Mouse (Mus musculus): Measurements from ENCODE around the gene Cxcl9.
A peak's percentile ranks its signal among the peaks of the same experiment; 100 is the strongest.

The Cxcl9 gene

DNA sequence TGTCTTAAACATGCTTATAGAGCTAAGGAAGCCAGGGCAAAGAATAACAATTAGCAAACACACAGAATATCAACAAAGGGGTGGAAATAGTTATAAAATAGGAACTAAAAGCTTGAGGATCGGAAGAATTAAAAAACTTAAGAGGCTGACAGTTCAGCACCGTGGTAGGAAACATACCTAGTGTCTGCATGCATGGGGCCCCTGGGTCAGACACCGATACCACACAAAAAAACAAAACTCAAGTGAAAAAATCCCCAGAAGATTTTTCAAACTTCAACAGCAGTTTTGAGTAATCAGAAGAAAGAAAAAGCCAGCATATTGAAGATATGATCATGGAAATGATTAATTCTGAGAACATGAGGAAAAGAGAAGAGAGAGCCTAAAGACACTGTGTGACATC lies 8.9 kb upstream of the Cxcl9 start:
- DNase-seq (ENCODE audit: low read depth, low spot score), result no peak

- no peak for DNase-seq (ENCODE audit: low read depth, low spot score)
These were observed 4.5 kb upstream of the Cxcl9 start for GRCm38 (mm10) chr5:92332359-92332840.

DNA sequence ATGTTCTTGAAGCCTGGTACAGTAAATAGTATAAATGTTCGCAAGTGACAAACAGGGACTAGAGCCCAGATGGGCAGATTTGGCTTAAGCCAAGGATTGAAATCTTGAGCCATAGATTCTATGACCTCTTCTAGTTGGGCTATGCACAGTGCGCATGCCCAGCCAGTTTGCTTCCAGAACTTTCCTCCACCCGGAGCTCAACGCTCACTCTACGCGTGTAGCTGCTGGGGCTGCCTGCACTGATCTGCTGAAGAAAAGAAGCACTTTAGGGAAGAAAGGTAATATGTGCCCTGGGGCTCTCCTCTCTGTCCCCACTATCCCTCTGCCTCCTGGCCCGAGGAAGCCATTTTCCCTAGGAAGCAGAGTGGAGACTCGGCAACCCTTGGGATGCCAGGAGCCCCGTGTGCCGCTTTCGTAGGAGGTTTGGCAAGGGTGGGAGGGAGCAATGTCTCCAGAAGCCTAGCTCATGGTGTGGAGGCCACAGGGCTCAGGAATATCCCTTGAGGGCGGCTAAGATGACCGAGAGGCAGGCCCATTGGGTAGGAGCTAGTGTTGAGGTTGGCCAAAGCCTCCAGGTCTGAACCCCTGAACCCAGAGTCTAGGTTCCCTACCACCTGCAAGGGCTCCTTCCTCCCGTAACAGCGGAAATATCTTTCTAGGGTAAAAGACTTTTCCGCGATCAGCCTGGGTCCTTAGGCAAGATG lies 3.9 kb upstream of the Cxcl9 start, which contains the start of gene Art3:
Gene Art3, plus strand, starts transcription at position 193 of the 704 bp plus-strand sequence.
- DNase-seq (ENCODE audit: low read depth, low spot score), result no peak

DNA sequence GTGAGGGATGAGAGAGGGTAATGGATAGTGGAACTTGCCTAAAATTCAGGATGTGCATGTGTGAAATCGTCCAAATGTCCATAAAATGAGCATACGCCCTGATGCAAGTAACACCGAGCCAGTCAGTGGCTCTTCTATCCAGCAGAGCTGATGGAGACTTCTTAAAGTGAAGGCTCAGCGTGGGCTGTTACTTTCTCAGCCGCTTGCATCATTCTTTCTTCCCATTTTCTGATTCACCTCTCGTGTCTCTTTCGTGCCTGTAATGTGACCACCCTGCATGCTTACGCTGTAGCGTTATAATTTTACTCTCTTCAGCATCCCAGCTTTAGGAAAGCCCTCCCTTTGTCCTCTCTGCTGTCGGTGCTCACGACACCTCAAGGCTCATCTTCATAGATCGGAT lies 3.2 kb upstream of the Cxcl9 start:
- no peak for DNase-seq (ENCODE audit: low read depth, low spot score)

DNA sequence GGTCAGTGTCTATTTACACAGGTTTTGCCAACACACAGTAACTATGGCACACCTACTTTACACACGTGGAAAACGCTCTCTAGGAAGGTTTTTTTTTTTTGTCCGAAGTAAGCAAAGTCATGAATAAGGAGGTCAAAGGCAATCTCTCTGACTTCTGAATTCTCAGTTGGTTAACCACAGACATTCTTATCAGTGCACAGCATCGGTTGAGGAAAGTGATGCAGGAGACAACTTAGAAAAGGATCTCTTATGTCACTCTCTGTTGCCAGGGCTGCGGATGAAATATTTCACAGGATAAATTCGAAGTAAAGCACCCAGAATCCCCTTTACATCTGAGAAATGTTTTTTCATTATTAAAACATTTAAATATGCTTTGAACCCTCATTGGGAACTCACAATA lies 512 bp downstream of the Cxcl9 start:
- no peak for DNase-seq (ENCODE audit: low read depth, low spot score)

- no peak for DNase-seq (ENCODE audit: low read depth, low spot score)
These were observed 4.6 kb downstream of the Cxcl9 start for GRCm38 (mm10) chr5:92323264-92323663.

DNA sequence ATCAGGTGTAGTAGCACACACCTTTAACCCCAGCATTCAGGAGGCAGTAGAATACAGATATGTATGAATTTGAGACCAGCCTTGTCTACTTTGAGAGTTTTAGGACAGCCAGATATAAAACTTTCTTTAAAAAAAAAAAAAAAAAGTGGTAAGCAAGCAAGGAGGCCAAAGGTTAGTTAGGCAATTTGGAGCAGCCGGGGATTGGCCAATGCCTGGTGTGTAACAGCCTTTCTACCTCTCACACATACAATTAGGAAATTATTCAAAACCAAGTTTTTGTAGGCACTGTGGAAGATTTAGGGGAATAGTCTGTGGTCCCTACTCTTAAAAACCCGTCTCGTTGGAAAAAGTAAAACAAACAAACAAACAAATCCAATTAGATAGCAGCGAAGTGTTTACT lies 5.3 kb downstream of the Cxcl9 start:
- DNase-seq (ENCODE audit: low read depth, low spot score), result no peak

DNA sequence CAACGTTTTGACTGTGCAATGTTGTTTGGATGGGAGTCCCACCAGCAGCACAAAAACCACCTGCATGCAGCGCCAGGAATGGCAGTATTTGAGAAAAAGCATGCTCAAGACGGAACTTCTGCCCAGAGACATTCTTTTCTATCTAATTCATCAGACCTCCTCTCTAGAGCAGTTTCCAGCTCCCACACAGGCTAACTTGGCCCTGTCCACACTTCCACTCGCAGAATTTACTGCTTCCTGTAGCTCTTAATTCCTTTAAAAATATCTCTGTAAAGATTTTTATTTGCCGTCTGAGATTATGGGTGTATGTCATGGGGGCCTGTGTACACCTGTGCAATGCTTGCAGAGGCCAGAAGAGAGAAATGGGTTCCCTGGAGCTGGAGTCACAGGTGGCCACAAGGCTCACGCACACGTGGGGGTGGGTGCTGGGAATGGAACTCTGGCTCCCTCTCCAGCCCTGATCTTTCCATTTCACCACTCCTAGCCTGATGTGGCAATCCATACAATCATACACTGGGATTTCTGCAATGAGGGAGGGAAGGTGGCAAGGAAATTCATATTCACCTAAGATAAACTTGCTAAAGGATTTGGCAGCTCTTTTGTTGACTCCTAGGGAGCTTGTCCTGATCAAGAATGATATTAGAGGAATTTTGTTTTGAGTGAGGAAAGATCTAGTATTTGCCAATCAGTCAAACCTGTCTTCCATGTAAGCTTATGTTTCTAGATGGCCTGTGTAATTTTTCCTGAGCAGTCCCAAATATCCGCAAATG lies 6.1 kb downstream of the Cxcl9 start:
- DNase-seq (ENCODE audit: low read depth, low spot score), result no peak

- DNase-seq (ENCODE audit: low read depth, low spot score), result no peak
These were observed 9.3 kb downstream of the Cxcl9 start for GRCm38 (mm10) chr5:92318596-92318995.

DNA sequence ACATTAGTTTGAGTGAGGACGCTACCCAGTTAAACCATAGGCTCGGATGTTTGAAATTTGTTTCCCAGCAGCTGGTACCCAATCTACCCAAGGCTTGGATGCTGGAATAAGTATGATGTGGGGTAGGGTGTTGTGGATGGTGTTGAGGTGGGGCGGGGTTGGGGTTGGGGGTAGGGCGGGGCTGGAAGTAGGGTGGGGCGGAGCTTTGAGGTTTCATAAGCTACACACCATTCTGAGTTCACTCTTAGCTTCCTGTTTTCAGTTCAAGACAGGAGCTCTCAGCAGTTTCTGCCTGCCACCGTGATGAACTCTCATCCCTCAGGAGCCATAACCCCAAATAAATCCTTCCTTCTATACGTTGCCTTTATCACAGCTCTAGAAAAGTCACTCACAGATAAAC lies 9.8 kb downstream of the Cxcl9 start:
- DNase-seq (ENCODE audit: low read depth, low spot score), result no peak

GRCm38 (mm10) chr5:92313776-92314175 lies 14.1 kb downstream of the Cxcl9 start:
- no peak for DNase-seq (ENCODE audit: low read depth, low spot score)

GRCm38 (mm10) chr5:92312046-92312715 lies 15.7 kb downstream of the Cxcl9 start:
- DNase-seq (ENCODE audit: low read depth, low spot score), result peak; percentile 86

DNA sequence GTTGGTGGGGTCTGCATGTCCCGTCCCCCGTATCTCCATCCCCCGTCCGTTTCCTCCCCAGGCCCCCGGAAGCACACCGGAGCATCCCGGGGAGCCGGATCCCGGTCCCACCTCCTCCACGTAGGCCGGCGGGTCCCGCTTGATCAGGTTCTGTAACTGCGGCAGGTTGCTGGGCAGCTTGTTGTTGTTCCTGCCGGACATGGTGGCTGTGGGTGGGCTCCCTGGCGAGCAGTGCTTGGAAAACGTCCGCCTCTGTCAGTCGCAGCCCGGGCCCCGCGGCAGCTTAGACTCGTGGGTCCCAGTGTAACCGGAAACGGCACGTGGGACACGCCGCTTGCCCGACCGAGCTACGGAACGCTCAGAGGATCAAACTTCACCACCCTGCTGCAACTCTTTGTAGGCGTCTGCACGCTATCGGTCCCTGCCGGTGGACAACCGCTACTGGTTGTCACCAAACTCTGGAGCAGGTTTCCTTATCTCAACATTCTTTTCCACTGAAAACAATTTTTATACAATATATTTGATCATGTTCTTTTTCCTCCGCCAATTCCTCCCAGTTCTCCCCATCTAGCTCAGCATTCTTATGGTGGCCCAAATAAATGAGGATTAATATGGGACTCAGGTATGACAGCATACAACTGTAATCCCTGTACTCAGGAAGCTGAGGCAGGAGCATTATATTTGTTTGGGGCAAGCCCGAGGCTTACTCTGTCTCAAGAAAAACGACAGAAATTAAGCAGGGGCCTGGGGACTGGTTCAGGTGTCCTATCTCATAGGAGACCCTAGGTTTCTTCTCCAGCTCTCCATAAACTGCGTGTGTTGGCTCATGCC lies 18.0 kb downstream of the Cxcl9 start, which contains the start of gene Sdad1:
Gene Sdad1, minus strand, starts transcription at position 799 of the 831 bp plus-strand sequence.
- DNase-seq (ENCODE audit: low read depth, low spot score), result peak; percentile 96

DNA sequence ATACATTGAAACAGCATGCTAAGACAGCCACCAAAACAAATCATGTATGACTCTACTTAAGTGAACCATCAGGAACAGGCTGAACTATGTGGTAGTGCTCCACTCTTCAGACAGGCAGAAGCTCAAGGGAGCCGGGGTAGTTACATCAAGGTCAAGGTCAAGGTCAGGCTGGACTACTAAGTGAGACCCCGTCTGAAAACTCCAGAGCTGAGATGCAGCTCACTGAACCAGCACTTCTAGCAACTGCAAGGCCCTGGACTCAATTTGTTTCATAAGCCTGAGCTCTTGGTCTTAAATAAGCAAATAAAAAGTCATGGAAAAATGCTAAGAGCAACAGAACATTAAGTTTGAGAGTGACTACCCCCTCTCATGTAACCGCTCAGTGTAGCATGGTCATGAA lies 23.6 kb downstream of the Cxcl9 start:
- DNase-seq (ENCODE audit: low read depth, low spot score), result no peak

GRCm38 (mm10) chr5:92302149-92302840 lies 25.6 kb downstream of the Cxcl9 start:
- no peak for DNase-seq (ENCODE audit: low read depth, low spot score)

DNA sequence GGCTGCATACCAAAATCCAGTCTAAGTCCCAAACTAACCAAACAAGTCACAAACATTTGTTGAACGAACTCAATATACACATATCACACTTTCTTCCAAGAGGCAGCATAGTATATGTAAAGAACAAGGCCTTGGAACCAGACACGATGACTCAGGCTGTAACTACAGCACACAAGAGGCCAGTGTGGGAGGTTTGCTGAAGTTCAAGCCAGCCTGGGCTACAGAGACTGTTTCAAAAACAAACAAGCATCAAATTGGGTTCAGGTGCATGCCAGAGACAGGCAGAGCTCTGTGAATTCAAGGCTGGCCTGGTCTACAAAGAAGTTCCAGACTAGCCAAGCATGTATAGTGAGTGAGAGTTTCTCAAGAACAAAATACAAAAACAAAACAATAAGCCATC lies 33.4 kb downstream of the Cxcl9 start:
- DNase-seq (ENCODE audit: low read depth, low spot score), result no peak

DNA sequence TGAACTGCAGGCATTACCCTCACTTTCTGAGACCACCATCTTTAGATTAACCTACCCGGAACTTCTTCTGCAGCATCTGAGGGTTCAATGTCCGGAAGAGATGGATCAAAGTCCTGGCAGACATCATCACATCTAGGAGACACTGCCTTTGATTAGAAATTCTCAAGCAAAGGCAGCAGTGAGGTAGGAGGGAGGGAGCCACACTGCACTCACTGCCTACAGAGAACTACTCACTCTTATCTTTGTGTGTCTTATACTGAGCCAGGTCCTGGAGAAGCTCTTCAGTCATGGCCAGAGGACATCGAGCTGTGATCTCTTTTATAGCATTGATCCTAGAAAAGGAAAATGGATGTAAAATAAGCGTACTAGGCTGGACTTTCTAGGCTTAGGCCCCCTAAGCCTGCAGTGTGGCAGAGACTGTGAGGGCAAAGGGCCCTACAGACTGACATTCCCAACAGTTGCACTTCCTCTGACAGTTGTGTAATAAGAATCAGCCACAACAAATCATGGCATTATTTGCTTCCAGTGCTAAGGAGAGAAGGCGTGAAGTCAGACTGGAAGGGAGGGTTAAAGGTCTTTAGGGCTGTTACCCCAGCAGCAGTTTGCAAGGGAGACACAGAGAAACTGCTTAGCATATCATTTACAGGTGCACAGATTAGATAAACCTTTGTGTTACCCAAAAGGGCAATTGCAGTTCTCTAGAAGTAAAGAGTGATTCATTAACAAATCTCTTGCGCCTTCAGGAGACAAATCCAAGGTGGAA lies 36.0 kb downstream of the Cxcl9 start:
- no peak for DNase-seq (ENCODE audit: low read depth, low spot score)

DNA sequence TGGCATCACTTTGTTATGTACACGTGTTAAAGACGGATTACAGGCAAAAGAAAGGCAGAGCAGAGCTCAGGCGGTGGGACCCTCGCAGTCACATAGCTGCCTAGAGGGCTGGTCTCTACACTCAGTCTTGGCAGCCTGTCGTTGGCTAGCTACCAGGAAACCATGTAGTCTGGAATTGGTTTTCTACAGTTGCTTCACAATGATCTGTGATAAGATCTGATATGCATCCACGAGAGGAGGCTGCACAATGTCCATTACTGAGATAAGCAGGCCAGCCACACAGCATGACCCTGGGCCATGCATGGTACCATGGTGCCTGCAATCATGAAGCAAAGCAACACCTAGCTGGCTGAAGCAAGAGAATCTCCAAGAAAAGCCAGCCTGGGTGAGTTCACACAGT lies 40.0 kb downstream of the Cxcl9 start:
- no peak for DNase-seq (ENCODE audit: low read depth, low spot score)

DNA sequence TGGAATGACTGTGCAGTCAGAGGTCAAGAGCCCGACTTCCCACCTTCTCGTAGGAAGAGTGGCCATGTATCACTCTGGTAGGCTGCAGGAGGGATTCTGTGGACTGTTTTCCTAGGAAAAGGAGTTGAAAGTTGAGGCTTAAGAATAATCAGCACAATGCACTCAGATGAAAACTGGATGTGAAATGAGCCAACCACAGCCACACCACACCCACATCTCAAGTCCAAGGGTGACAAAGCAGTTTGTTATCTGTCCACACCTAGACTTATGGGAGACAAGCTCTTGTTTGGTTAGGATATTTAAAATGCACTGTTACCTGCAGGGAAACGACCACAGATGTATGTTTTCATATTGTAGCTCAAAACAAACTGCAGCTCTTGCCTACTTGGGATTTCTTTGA lies 44.8 kb downstream of the Cxcl9 start:
- DNase-seq (ENCODE audit: low read depth, low spot score), result no peak

DNA sequence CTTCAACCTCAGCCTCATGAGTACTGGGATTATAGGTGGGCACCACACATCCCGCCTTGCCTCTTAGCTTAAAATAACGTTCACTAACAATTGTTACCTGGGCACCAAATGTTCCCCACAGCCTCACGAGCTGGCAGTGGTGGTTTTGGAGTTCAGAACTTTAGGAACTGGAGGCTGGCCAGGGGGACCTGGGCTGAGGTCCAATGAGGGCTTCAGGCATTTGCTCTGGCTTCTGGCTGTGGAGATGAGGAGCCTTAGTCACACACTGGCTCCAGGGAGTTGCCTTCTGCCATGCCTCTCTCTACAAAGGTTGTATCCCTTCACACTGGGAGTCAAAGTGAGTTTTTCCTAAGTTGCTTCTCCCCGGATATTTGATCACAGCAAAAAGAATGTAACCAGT lies 45.3 kb downstream of the Cxcl9 start:
- DNase-seq (ENCODE audit: low read depth, low spot score), result no peak
